Mouse (Mus musculus) intestine, embryonic 14.5 days (tissue): Measurements from ENCODE around the gene Esrrg. TPM values are rescaled to one million over a fixed set of nuclear protein-coding genes. Genes with fewer than 3 reads are reported as not detected.

ENCODE experiments used
- ATAC-seq: fragments of 200-750 bp; cut with Nextera tagmentation; replicated peaks from 2 replicates; pipeline ENCODE4 v1.8.0; 2017; ENCODE audit warnings: low read depth, moderate number of reproducible peaks, moderate TSS enrichment, moderate library complexity; ENCODE audit not compliant: low FRiP score, low TSS enrichment
- DNase-seq: peaks from one replicate; pipeline ENCODE4 v3.0.0-alpha.2; 2018; ENCODE audit warnings: low spot score
- H3K27ac ChIP-seq: fragments of 300-500 bp; sonication (generic); 2 replicates; pipeline ENCODE4 v1.5.1; 2014; ENCODE audit warnings: low read depth, mild to moderate bottlenecking, control low read depth
- H3K27me3 ChIP-seq: fragments of 300-500 bp; sonication (generic); replicated peaks from 2 replicates; pipeline ENCODE4 v1.6.1; 2014; ENCODE audit warnings: low read length, control low read depth; ENCODE audit not compliant: control insufficient read depth, insufficient read depth
- H3K36me3 ChIP-seq: fragments of 300-500 bp; sonication (generic); 2 replicates; pipeline ENCODE4 v1.6.1; 2014; ENCODE audit warnings: low read length, control low read depth; ENCODE audit not compliant: control insufficient read depth, insufficient read depth
- H3K4me1 ChIP-seq: fragments of 300-500 bp; sonication (generic); replicated peaks from 2 replicates; pipeline ENCODE4 v1.6.1; 2014; ENCODE audit warnings: low read length, control low read depth, mixed read lengths; ENCODE audit not compliant: control insufficient read depth, insufficient read depth
- H3K4me2 ChIP-seq: fragments of 300-500 bp; sonication (generic); 2 replicates; pipeline ENCODE4 v1.6.1; 2014; ENCODE audit warnings: low read length
- H3K4me3 ChIP-seq: fragments of 300-500 bp; sonication (generic); 2 replicates; pipeline ENCODE4 v1.5.1; 2014; ENCODE audit warnings: low read depth, low read length, control low read depth, mixed read lengths
- H3K9ac ChIP-seq: fragments of 300-500 bp; sonication (generic); 2 replicates; pipeline ENCODE4 v1.6.1; 2014; ENCODE audit warnings: mild to moderate bottlenecking, low read length
- H3K9me3 ChIP-seq: fragments of 300-500 bp; sonication (generic); 2 replicates; pipeline ENCODE4 v1.6.1; 2016; ENCODE audit warnings: low read length, control low read depth; ENCODE audit not compliant: control insufficient read depth
- WGBS: fragments of 180-500 bp; shearing (Covaris S2); extraction: QIAGEN DNeasy Blood & Tissue Kit; methylation state at CpG from one replicate; pipeline ENCODE4 v1.1.7; 2014; 5-methylcytosine and 5-hydroxymethylcytosine counted together
- polyA plus RNA-seq: library from polyadenylated mRNA; unstranded; fragments of >200 nt; fragmentation: Nextera tagmentation; extraction: Ambion mirVana; gene quantifications from 2 replicates; pipeline ENCODE4 v1.2.1, GENCODE M21; 2014

Gene Esrrg
- polyA plus RNA-seq, 1 experiment from 2014 or later: 6.9 TPM

DNA sequence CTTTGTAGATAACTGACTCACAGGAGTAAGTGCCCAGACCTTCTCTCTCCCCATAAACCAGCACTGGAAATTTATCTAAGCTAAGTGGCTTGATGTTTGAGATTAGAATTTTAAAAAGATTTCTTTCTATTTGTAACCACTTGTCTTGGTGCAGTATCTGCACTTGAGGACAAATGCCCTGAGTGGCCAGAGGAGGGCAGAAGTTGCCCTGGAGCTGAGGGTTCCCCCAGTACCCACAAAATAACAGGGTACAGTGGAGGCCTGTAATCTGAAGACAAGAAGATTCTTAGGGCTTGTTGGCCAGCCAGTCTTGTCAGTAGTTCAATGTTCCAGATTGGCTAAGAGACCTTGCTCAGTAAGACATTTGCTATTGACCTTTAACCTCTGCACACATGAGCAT lies 461.3 kb downstream of the Esrrg start:
- H3K4me2 ChIP-seq: no peak overlapping the region
- H3K4me3 ChIP-seq: no peak overlapping the region
- H3K27me3 ChIP-seq: no peaks in the 10 kb centered on the region
- ATAC-seq: no peak
- no peak overlapping the region for H3K27ac ChIP-seq
- no peak overlapping the region for H3K9ac ChIP-seq
- no peaks in the 10 kb centered on the region for H3K4me1 ChIP-seq
- no peaks in the 10 kb centered on the region for H3K9me3 ChIP-seq
- no peak for DNase-seq
- no peaks in the 10 kb centered on the region for H3K36me3 ChIP-seq

DNA sequence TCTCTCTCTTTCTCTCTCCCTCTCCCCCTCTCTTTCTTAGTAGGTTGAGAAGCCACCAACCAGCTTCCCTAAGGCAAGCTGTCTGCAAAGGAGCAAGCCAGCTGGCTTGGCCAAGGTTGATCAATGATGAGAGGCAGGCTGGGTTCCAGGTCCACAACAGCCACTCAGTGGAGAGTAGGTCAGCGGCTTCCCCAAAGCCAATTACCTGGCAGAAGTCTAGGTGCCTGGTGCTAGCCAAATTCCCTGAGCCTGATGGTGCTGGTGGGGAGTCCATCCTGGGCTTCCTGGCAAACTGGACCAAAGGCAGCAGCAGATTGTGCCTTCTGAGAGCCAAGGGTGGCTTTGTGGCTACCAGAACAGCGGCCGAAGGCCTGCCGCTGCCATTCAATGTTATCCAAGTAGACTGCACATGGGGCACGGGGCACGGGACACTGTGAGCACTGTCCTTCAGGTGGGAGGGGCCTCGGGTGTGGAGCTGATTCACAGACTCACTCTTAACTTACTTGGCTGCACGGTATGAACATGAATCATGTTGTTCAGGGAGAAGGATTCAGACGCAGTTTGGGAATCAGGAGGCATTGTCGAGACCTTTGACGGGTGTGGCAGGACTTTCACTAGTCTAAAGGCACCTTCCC lies 469.1 kb downstream of the Esrrg start:
- Histone ChIP-seq H3K4me3 (no peak overlapping the region), H3K9me3 (no peaks in the 10 kb centered on the region), H3K9ac (no peak overlapping the region), H3K4me1 (peaks cover 4% of the 10 kb centered on the region; the same call in 1 of the 2 replicates), H3K4me2 (no peak overlapping the region), H3K27me3 (no peaks in the 10 kb centered on the region), H3K27ac (no peak overlapping the region), H3K36me3 (no peaks in the 10 kb centered on the region)
- DNase-seq (no peak), ATAC-seq (no peak)
- WGBS: 89% methylated on average over 11 of the region's 11 CpGs

DNA sequence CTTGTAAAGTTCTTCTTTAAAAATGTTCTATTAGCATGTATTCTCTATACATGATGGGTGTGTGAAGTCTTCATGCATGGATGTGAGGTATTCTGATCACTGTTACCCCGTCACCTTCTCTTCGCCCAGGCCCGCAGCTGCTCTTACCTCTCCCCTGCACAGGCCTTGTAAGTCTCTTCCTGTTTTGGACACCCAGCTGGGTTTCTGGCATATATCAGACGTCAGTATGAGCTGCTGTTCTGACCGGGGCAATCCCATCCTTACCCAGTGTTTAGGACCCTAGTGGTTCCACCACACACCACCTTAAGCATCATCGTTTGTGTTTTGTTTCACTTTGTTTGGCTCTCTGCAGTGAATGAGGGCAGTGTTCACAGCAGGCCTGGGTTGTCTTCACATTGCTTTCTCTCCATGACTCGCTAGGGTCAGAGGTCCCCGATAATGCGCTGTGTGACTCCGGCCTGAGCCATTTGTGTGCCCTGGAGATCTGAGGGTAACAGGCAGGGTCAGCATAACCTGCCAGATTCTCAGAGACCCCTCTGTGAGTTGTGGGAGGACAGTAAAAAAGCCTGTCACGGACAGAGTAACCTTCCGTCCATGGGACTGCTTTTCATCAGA lies 471.8 kb downstream of the Esrrg start:
- no peaks in the 10 kb centered on the region for H3K36me3 ChIP-seq
- H3K9ac ChIP-seq: no peak overlapping the region
- no peak overlapping the region for H3K4me2 ChIP-seq
- no peak overlapping the region for H3K4me3 ChIP-seq
- ATAC-seq (no peak), DNase-seq (no peak)
- no peaks in the 10 kb centered on the region for H3K9me3 ChIP-seq
- H3K27ac ChIP-seq: no peak overlapping the region
- peaks cover 4% of the 10 kb centered on the region; the same call in 1 of the 2 replicates for H3K4me1 ChIP-seq
- no peaks in the 10 kb centered on the region for H3K27me3 ChIP-seq
- 35% methylated on average over 12 of the region's 12 CpGs for WGBS

DNA sequence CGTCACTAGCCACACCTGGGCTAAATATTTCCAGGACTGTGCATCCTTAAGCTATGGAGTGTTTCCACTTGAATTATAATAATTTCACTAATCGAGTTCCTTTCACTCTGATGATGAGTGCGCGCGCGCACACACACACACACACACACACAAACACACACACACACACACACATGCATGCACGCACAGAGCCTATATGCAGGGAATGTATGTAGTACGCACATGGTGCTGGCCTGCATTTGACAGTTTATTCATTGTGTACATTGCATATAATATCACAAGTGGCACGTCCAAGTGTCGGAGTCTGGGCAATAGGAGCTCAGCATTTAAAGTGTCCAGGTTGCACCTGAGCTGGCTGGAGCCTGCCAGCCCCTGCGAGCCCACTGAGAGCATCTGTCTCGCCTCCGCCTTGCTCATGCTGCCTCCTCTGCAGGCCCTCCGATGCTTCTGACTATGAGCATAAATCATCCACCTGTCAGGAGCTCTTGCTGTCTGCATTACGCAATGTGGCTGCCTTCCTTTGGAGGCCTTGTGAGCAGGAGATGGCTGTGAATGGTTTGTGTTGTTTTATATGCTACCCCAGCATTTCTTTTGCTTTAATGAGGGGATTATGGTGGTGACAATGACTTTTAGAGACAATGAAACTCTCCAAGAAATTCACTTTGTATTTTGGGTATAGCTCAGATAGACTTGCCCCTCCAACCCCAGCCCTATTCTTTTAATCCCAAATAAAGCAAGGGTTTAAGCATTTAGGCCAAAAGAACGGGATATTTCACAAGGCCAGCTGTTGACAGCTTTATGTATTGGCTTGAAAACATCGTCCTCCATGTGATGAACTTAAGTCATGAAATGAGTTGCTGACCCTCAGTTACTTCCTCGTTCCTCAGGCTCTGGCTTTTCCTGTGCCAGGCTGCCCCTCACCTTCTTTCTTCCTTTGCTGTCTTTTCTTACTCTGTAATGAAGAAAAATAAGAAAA lies 474.4 kb downstream of the Esrrg start:
- Histone ChIP-seq H3K9ac (no peak overlapping the region), H3K36me3 (no peaks in the 10 kb centered on the region), H3K27ac (no peak overlapping the region), H3K4me2 (no peak overlapping the region), H3K4me3 (no peak overlapping the region), H3K27me3 (no peaks in the 10 kb centered on the region), H3K9me3 (no peaks in the 10 kb centered on the region), H3K4me1 (peaks cover 4% of the 10 kb centered on the region; the same call in 1 of the 2 replicates)
- DNase-seq: no peak
- WGBS: 61% methylated on average over 18 of the region's 18 CpGs
- ATAC-seq: no peak

DNA sequence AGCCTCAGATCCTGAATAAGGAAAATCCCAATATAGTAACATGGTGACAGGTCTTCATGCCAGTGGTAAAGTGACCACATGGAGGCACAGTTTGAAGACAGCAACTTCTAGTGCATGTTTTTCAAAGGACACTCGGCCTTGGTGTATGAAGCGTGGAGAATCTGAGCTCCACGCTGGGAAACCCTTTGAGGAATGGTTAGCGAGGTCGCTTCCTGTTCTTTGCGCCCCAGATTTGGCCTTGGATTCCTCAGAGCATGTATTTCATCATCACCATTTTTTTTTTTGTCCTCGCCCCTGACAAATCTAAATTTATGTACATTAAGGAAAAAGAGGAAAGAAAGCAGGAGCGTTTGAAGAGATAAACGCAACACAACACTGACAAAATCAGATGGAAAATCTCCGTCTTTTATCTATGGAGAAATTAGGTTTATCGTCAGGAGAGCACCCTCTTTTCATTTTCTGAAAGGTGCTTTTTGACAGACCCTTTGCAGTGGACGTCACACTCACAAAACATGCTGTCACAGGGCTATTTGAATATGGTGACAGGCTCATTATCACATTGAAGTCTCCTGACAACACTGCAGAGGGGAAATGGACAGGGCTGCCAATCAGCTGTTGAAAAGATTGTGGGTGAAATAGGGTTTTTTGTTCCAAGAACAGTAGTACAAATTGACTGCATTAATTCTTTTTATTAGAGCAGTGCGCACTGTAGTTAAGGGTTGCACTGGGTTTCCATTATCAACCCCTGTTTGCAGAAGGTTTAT lies 476.7 kb downstream of the Esrrg start:
- Histone ChIP-seq H3K36me3 (no peaks in the 10 kb centered on the region), H3K9ac (no peak overlapping the region), H3K9me3 (no peaks in the 10 kb centered on the region), H3K4me1 (peaks cover 3% of the 10 kb centered on the region; the same call in 1 of the 2 replicates), H3K27ac (no peak overlapping the region), H3K27me3 (no peaks in the 10 kb centered on the region), H3K4me3 (no peak overlapping the region), H3K4me2 (no peak overlapping the region)
- 75% methylated on average over 13 of the region's 13 CpGs for WGBS
- ATAC-seq (no peak), DNase-seq (no peak)

GRCm38 (mm10) chr1:188093724-188094123 lies 485.1 kb downstream of the Esrrg start:
- Histone ChIP-seq H3K9me3 (no peaks in the 10 kb centered on the region), H3K4me3 (no peak overlapping the region), H3K4me2 (no peak overlapping the region), H3K36me3 (no peaks in the 10 kb centered on the region), H3K27ac (no peak overlapping the region), H3K9ac (no peak overlapping the region), H3K27me3 (no peaks in the 10 kb centered on the region), H3K4me1 (no peaks in the 10 kb centered on the region)
- no peak for DNase-seq
- 43% methylated on average over 3 of the region's 3 CpGs for WGBS
- no peak for ATAC-seq

DNA sequence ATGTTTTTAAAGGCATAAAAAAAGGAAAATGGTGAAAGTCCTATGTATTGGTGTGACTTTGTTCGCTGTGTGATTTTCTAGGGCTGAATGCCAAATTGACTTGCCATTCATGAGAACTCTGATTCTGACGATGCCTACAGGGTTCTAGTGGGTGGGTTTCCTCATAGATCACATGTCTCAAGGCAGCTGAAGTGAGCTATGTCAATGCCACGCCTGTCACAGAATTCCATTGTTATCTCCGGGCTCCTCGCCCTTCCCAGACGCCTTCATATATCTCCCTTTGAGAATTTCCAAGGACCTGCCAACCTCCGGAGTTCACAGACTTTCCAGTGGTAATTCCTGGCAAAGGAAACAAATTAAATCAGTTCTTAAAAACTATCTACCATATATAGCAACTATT lies 493.2 kb downstream of the Esrrg start:
- DNase-seq (no peak), ATAC-seq (no peak)
- Histone ChIP-seq H3K36me3 (no peaks in the 10 kb centered on the region), H3K9me3 (no peaks in the 10 kb centered on the region), H3K4me1 (no peaks in the 10 kb centered on the region), H3K27me3 (no peaks in the 10 kb centered on the region), H3K4me2 (no peak overlapping the region), H3K27ac (no peak overlapping the region), H3K4me3 (no peak overlapping the region), H3K9ac (no peak overlapping the region)
- WGBS: 68% methylated on average over 7 of the region's 7 CpGs

DNA sequence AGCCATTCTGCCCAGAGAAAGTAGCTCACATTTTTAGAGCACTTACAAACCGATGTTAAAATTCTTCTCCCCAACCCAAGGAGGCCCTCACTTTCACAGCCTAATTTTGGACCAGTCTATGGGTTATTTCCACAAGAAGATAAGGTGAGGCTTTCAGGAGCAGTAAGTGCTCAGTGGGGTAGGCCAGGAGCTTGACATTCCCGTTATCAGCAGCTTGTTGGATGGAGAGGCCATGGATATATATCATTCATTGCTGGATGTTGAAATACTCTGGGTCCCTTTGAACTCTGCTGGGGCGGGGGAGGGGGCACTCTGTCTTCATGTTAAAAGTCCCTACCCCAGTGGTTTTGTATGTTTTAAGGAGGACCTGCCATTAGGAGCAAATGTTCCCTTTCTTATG lies 494.6 kb downstream of the Esrrg start:
- Histone ChIP-seq H3K4me2 (no peak overlapping the region), H3K4me1 (no peaks in the 10 kb centered on the region), H3K27me3 (no peaks in the 10 kb centered on the region), H3K36me3 (no peaks in the 10 kb centered on the region), H3K9ac (no peak overlapping the region), H3K4me3 (no peak overlapping the region), H3K9me3 (no peaks in the 10 kb centered on the region), H3K27ac (no peak overlapping the region)
- ATAC-seq: no peak
- DNase-seq: no peak
- 38% methylated on average over 3 of the region's 3 CpGs for WGBS
